Mouse (Mus musculus) kidney, postnatal 10 days (tissue): ENCODE measurements around the gene Dcx.

Experiments
- DNase-seq: peaks from one replicate; pipeline ENCODE4 v3.0.0; 2021; ENCODE audit warnings: mixed read lengths

The Dcx gene

GRCm38 (mm10) chrX:143826521-143826920 lies 106.6 kb downstream of the Dcx start:
- no peak for DNase-seq

- no peak for DNase-seq
These were observed 114.2 kb downstream of the Dcx start for GRCm38 (mm10) chrX:143818961-143819360.

DNA sequence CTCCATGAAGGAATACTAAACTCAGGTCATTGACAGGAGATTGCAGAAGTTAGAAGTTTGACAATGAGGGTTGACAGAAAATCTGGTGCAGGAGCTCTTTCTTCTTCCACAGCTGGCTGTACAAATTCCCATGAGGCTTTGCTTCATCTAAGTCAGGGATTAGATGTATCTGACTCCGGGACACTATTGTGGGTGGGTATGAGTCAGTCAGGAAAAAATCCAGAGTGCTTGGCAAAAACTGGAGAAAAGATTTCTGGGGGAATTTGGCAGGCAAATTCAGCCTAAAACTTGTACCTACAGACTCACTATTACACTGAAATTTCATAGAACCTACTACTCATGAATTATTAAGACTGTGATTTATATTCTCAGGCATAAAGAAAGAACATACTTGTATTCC lies 117.2 kb downstream of the Dcx start:
- DNase-seq, result no peak
